Mouse (Mus musculus): Measurements from ENCODE around the gene Ndufa3. TPM values are rescaled to one million over a fixed set of nuclear protein-coding genes. Genes with fewer than 3 reads are reported as not detected.
"Not testable (repeated sequence)": the region's sequence is repeated elsewhere in the genome, so short reads cannot be mapped to it uniquely, and the experiment has no call there.

The Ndufa3 gene
- total and polyA plus RNA-seq, 3 experiments, result 180 to 246 TPM; not detected in 1

DNA sequence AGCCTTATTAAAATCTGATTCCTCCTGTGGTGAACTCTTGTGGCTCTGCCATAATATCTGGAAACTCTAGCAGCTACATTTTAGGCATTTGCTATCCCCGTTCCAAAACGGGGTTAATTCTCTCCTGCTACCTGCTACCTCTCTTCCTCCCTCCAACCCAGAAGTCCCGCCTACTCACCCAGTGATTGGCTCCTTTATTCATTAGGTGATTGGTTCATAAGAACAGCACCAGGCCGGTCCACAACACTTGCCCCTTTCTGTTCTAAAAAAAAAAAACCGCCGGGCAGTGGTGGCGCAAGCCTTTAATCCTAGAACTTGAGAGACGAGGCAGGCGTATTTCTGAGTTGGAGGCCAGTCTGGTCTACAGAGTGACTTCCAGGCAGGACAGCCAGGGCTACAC is 22.0 kb upstream of the Ndufa3 start:
- peak overlapping the region; percentile 58 to 87 for H3K4me3 ChIP-seq (ENCODE audit: control insufficient read depth in 1 of 2, insufficient read depth in 1 of 2, low read depth in 2 of 2, low read length in 2 of 2)

DNA sequence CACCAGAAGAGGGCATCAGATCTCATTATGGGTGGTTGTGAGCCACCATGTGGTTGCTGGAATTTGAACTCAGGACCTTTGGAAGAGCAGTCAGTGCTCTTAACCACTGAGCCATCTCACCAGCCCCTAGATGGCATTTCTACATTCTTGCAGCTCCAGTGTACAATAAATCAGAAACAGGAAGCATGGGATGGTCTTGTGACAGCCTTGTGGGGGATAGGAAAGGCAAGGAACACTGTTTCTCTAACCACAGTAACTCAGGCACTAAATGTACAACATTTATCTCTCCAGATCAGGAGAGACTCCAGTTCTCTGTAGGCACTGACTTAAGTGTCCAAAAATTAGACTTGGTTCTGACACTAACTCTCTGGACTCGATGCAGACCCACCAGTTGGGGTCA is 19.4 kb upstream of the Ndufa3 start:
- H3K79me2 ChIP-seq (ENCODE audit: control insufficient read depth, insufficient read depth, low read length, poor library complexity); H3K9me3 ChIP-seq (replicated peaks; ENCODE audit: insufficient read depth, low read length); H3K27ac ChIP-seq (ENCODE audit: control insufficient read depth, low read depth, low read length): not testable (repeated sequence)

More for the DNA sequence above, 22.0 kb upstream of the Ndufa3 start:
- no peaks in the 10 kb centered on the region for H3K79me2 ChIP-seq (ENCODE audit: control insufficient read depth, insufficient read depth, low read length, poor library complexity)
- DNase-seq (ENCODE audit: low read depth, low spot score), result peak; percentile 88
- peaks cover 0 to 5% of the 10 kb centered on the region in 2 experiments; a peak in 3 of 4 replicates for H3K4me1 ChIP-seq (ENCODE audit: control insufficient read depth in 1 of 2, insufficient read depth in 2 of 2, low read length in 2 of 2)
- H3K9ac ChIP-seq (ENCODE audit: control insufficient read depth, low read depth, low read length, poor library complexity, severe bottlenecking), result peak overlapping the region; percentile 65
- H3K36me3 ChIP-seq (ENCODE audit: control insufficient read depth in 1 of 2, insufficient read depth in 2 of 2, low read length in 2 of 2), result peaks cover 0 to 2% of the 10 kb centered on the region in 2 experiments; a peak in 1 of 4 replicates
- peak overlapping the region; percentile 61 for H3K27ac ChIP-seq (ENCODE audit: control insufficient read depth, low read depth, low read length)
- TF ChIP-seq GABPA (IDR thresholded peaks at IDR 0.05; ENCODE audit: low read depth, low read length) (no peak), MAFK (IDR thresholded peaks at IDR 0.05; ENCODE audit: borderline replicate concordance, low read depth, low read length) (no peak), ZNF384 (IDR thresholded peaks at IDR 0.05; ENCODE audit: low read depth, low read length) (peak; percentile 93), BHLHE40 (IDR thresholded peaks at IDR 0.05; ENCODE audit: borderline replicate concordance, low read depth, low read length) (no peak), ELF1 (IDR thresholded peaks at IDR 0.05; ENCODE audit: low read depth, low read length) (peak; percentile 42; the same call in 1 of the 2 replicates), USF2 (IDR thresholded peaks at IDR 0.05; ENCODE audit: borderline replicate concordance in 1 of 2, insufficient read depth in 1 of 2, low read depth in 1 of 2, low read length in 2 of 2) (no peak), HCFC1 (IDR thresholded peaks at IDR 0.05; ENCODE audit: low read depth, low read length) (no peak; the same call in 1 of the 2 replicates), MYB (IDR thresholded peaks at IDR 0.05; ENCODE audit: low read depth, low read length) (0 out of 2 replicates have a peak, but pooled peaks have one; percentile 23), TBP (IDR thresholded peaks at IDR 0.05; ENCODE audit: low read depth, low read length) (peak; percentile 82), EP300 (IDR thresholded peaks at IDR 0.05; ENCODE audit: low read depth in 1 of 2, low read length in 2 of 2) (no peak), POLR2A (IDR thresholded peaks at IDR 0.05; ENCODE audit: control insufficient read depth in 1 of 2, insufficient read depth in 1 of 2, low read depth in 1 of 2, low read length in 2 of 2, poor library complexity in 1 of 2) (peak in 1 of 2 experiments; percentile 80; a peak in 2 of 4 replicates), ZMIZ1 (IDR thresholded peaks at IDR 0.05; ENCODE audit: low read depth, low read length) (peak; percentile 74), SMC3 (IDR thresholded peaks at IDR 0.05; ENCODE audit: low read depth, low read length) (no peak), SIN3A (IDR thresholded peaks at IDR 0.05; ENCODE audit: low read length) (peak; percentile 44; the same call in 1 of the 2 replicates), CTCF (IDR thresholded peaks at IDR 0.05 in 2 of 3, conservative IDR thresholded peaks at IDR 0.05 in 1 of 3; ENCODE audit: control insufficient read depth in 1 of 3, insufficient read depth in 1 of 3, low read depth in 2 of 3, low read length in 3 of 3, poor library complexity in 1 of 3, severe bottlenecking in 1 of 3) (no peak), ETS1 (IDR thresholded peaks at IDR 0.05; ENCODE audit: low read depth, low read length) (no peak), NELFE (IDR thresholded peaks at IDR 0.05; ENCODE audit: low read depth, low read length) (peak; percentile 72)
- no peaks in the 10 kb centered on the region for H3K9me3 ChIP-seq (replicated peaks; ENCODE audit: insufficient read depth, low read length)
- no peaks in the 10 kb centered on the region for H3K27me3 ChIP-seq (ENCODE audit: control insufficient read depth in 1 of 2, insufficient read depth in 2 of 2, low read length in 2 of 2)

More for the DNA sequence above, 19.4 kb upstream of the Ndufa3 start:
- H3K4me3 ChIP-seq (ENCODE audit: control insufficient read depth in 1 of 2, insufficient read depth in 1 of 2, low read depth in 2 of 2, low read length in 2 of 2); H3K4me1 ChIP-seq (ENCODE audit: control insufficient read depth in 1 of 2, insufficient read depth in 2 of 2, low read length in 2 of 2); DNase-seq (ENCODE audit: low read depth, low spot score); H3K27me3 ChIP-seq (ENCODE audit: control insufficient read depth in 1 of 2, insufficient read depth in 2 of 2, low read length in 2 of 2); H3K9ac ChIP-seq (ENCODE audit: control insufficient read depth, low read depth, low read length, poor library complexity, severe bottlenecking); H3K36me3 ChIP-seq (ENCODE audit: control insufficient read depth in 1 of 2, insufficient read depth in 2 of 2, low read length in 2 of 2): not testable (repeated sequence)
